Mouse (Mus musculus) embryonic fibroblast, embryonic 13.5 days (primary cell): ENCODE data around the gene Gtf3c4. TPM values are rescaled to one million over a fixed set of nuclear protein-coding genes. Genes with fewer than 3 reads are reported as not detected.

Experiments
- H3K27ac ChIP-seq: 2 replicates; pipeline ENCODE4 v1.5.1; 2012; ENCODE audit warnings: low read length, control low read depth, inconsistent platforms; ENCODE audit not compliant: insufficient read depth
- H3K4me1 ChIP-seq: 2 replicates; pipeline ENCODE4 v1.6.1; 2011; ENCODE audit warnings: low read length; ENCODE audit not compliant: control insufficient read depth, insufficient read depth
- H3K4me3 ChIP-seq: 2 replicates; pipeline ENCODE4 v1.5.1; 2011; ENCODE audit warnings: mild to moderate bottlenecking, control low read depth, low read length; ENCODE audit not compliant: insufficient read depth
- CTCF ChIP-seq: IDR thresholded peaks from 2 replicates; pipeline ENCODE4 v1.5.1; 2011; ENCODE audit warnings: mild to moderate bottlenecking, control low read depth, low read length, moderate library complexity, borderline replicate concordance; ENCODE audit not compliant: insufficient read depth
- POLR2A ChIP-seq: IDR thresholded peaks from 2 replicates; pipeline ENCODE4 v1.6.1; 2011; ENCODE audit warnings: low read depth, mild to moderate bottlenecking, control low read depth, low read length, moderate library complexity
- polyA plus RNA-seq: library from polyadenylated mRNA; stranded (reverse); fragments of >200 nt; gene quantifications from 2 replicates; pipeline ENCODE4 v1.2.4, GENCODE M21; 2011; ENCODE audit warnings: low read depth; ENCODE audit not compliant: missing spikeins, insufficient read length

The Gtf3c4 gene
- polyA plus RNA-seq, 1 experiment: 27.0 TPM

DNA sequence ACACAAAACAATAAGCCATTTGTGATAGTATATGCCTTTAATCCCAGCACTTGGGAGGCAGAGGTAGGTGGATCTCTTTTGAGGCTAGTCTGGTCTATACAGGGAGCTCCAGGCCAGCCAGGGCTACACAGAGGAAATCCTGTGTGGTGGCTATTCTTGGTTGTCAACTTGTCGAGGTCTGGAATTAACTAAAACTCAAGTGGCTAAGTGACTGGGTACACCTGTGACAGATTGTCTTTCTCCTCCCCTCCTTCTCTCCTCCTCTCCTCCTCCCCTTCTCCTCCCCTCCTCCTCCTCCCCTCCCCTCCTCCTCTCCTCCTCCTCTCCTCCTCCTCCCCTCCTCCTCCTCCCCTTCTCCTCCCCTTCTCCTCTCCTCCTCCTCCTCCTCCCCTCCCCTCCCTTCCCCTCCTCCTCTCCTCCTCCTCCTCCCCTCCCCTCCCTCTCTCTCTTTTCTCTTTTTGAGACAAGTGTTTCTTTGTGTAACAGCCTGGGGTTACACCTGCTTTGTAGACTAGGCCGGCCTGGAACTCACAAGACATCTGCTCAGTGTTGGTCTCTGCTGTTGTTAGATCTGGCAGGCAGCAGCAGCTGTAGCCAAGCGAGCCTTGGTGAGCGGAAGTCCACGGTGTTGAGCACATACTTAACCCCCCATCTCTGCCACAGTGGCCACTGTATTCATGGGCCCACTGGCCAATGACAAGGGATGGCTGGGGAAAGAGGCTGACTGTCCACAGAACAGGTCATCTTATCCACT is 29.7 kb downstream of the Gtf3c4 start:
- no peak overlapping the region for H3K27ac ChIP-seq
- H3K4me3 ChIP-seq: no peak overlapping the region
- no peaks in the 10 kb centered on the region for H3K4me1 ChIP-seq
- no peak for TF ChIP-seq POLR2A
- no peak for TF ChIP-seq CTCF

DNA sequence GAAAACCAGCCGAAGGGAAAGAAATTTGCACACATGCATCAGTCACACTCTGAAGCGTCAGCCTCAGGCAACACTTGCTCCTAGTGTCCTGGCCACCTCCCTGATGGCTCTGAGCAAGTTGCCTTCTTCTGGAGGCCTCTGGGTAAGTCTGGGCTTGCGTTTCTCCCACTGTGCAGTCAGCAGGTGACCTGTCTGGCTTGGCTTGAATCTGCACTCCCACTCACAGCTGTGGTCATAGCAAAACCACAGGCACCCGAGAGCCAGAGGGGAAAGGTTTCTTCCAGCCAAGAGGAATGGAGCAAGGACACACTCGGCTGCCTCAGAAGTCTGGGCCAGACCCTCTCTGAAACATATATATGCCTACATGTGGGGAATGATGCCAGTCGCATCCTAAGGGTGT is 31.3 kb downstream of the Gtf3c4 start:
- no peak overlapping the region for H3K4me3 ChIP-seq
- H3K4me1 ChIP-seq: no peaks in the 10 kb centered on the region
- TF ChIP-seq POLR2A (no peak), CTCF (no peak)
- no peak overlapping the region for H3K27ac ChIP-seq

DNA sequence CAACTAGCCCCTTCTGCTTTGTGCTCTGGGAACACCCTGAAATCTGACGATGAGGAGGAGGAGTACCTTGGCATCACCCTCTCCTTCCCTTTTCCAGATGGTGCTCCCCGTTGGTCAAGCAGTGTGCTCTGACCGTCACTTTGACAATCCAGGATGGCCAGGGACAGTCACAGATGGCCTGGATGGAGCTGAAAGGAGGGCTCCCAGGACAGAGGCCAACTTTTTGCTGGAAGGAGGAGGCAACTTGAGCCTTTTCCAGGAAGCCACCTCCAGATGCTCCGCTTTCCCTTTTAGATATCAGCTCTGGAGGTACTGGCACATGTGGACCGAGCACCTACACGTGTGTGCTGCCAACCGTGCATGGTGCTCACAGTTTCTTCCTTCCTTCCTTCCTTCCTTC is 36.8 kb downstream of the Gtf3c4 start:
- Histone ChIP-seq H3K27ac (no peak overlapping the region), H3K4me3 (no peak overlapping the region), H3K4me1 (no peaks in the 10 kb centered on the region)
- no peak for TF ChIP-seq CTCF
- no peak for TF ChIP-seq POLR2A

DNA sequence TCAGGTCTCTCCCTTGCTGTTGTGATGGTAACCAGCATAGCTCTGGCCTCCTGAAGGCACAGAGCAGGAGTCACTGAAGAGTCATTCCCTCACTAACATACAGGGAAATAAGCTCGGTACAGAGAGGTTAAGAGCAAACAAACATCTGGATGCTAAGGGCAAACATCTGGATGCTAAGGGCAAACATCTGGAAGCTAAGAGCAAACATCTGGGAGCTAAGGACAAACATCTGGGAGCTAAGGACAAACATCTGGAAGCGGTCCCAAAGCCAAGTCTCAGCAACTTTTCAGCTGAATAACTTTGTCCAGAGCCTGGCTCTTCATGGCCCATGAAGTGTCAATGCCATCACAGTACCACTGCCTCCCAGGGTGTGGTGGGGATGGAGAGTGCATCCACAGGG is 40.6 kb downstream of the Gtf3c4 start:
- TF ChIP-seq POLR2A (no peak), CTCF (no peak)
- no peak overlapping the region for H3K27ac ChIP-seq
- no peaks in the 10 kb centered on the region for H3K4me1 ChIP-seq
- no peak overlapping the region for H3K4me3 ChIP-seq

DNA sequence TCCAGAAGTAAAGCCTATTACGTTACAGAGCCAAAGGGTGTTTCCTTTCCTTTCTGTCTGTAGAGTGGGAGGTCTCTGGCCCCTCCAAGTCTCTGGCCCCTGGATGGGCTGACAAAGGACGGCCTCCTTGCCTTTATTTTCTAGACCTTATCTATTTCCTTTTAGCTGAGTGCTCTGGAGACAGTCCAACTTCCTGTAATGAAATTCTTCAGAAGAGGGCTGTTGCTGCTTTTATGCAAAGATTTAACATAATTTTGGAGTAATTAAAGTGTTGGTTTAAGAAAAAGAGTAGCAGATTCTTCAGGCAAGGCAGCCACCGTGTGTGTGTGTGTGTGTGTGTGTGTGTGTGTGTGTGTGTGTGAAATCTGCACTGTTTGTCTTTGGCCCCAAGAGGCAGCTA is 41.8 kb downstream of the Gtf3c4 start:
- H3K4me3 ChIP-seq: no peak overlapping the region
- no peaks in the 10 kb centered on the region for H3K4me1 ChIP-seq
- no peak for TF ChIP-seq CTCF
- no peak for TF ChIP-seq POLR2A
- no peak overlapping the region for H3K27ac ChIP-seq

- H3K27ac ChIP-seq: no peak overlapping the region
- TF ChIP-seq CTCF: no peak
- TF ChIP-seq POLR2A: no peak
- no peak overlapping the region for H3K4me3 ChIP-seq
- H3K4me1 ChIP-seq: no peaks in the 10 kb centered on the region
Observed at GRCm38 (mm10) chr2:28797490-28798106, 42.6 kb downstream of the Gtf3c4 start.

GRCm38 (mm10) chr2:28796298-28796697 is 43.9 kb downstream of the Gtf3c4 start:
- no peaks in the 10 kb centered on the region for H3K4me1 ChIP-seq
- H3K4me3 ChIP-seq: no peak overlapping the region
- TF ChIP-seq CTCF (no peak), POLR2A (no peak)
- H3K27ac ChIP-seq: no peak overlapping the region

DNA sequence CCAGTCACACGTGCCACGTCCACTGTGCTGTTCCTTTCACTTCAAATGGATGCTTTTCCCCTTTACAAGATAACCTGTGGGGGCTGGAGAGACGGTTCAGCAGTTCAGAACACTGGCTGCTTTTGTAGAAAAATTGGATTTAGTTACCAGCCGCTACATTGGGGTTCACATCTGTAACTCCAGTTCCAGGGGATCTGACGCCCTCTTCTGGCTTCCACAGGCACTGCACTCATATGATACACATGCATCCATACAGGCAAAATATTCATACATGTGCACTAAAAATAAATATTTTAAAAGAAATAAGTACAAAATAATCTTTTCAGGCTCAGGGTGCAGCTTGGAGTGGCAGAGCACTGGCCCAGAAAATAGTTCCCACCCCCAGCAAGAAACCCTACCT is 45.5 kb downstream of the Gtf3c4 start:
- TF ChIP-seq POLR2A (no peak), CTCF (no peak)
- no peaks in the 10 kb centered on the region for H3K4me1 ChIP-seq
- H3K4me3 ChIP-seq: no peak overlapping the region
- no peak overlapping the region for H3K27ac ChIP-seq

DNA sequence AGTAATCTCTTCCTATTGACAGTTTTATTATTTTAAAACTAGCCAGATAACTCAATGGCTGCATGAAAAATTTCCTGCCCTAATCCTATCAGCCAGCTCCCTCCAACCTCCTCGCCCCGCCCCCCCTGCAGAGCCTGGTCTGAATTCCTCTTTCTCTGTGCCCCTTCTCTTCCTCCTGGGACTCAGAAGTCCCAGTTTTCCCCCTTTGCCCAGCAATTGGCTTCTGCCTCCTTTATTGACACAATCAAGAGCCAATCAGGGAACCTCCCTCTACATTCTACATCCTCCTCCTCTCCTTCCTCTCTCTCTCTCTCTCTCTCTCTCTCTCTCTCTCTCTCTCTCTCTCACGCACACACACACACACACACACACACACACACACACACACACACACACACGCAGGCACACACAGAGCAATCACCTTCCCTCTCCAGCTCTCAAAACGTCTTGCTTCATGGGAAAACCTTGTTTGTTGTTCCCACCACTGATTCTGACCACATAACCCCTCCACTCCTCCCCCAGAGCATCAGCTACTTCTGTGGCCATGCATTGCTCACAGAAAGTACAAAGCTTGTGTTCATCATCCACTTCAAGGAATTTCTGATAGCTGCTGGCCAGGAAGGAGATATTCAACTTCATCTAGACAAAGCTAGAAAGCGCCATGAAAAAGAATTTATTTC is 47.1 kb downstream of the Gtf3c4 start:
- no peak overlapping the region for H3K27ac ChIP-seq
- TF ChIP-seq POLR2A: no peak
- no peak for TF ChIP-seq CTCF
- no peaks in the 10 kb centered on the region for H3K4me1 ChIP-seq
- H3K4me3 ChIP-seq: no peak overlapping the region
